Mouse (Mus musculus) liver, adult (tissue): ENCODE data around the gene Gm21885.
A peak's percentile ranks its signal among the peaks of the same experiment; 100 is the strongest.

Experiments used
- GATA4 ChIP-seq: IDR thresholded peaks from 2 replicates; pipeline ENCODE4 v1.6.1; 2014; ENCODE audit warnings: mild to moderate bottlenecking, low read length; ENCODE audit not compliant: insufficient replicate concordance

Gene Gm21885

DNA sequence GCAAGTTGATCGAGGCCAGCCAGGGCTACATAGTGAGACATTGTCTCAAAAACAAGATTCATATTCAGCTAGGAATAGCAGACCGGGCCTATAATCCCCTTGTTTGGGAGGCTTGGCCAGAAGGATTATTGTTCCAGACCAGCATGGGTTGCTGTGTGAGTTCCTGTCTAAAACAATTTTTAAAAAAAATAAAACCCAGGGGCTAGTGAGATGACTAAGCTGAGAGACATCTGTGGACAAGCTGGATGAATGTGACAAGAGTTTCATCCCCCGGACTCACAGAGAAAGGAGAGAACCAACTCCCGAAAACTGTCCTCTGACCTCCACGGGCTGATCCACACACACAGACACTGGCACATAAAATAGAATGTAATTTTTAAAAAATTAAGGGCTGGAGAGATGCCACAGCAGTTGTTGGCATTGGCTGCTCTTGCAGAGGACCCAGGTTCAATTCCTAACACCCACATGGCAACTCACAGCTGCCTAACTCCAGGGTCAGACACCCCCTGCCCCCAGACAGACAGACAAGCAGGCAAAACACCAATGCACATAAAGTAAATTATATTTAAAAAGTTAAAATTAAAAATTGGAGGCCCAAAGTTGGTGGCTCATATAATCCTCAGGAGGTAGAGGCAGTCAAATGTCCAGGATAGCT, 41.7 kb downstream of the Gm21885 start:
- TF ChIP-seq GATA4 = no peak

- no peak for TF ChIP-seq GATA4
Measured at GRCm38 (mm10) chr11:94324618-94325017, 42.9 kb downstream of the Gm21885 start.

GRCm38 (mm10) chr11:94326961-94327411, 45.3 kb downstream of the Gm21885 start:
- no peak for TF ChIP-seq GATA4

GRCm38 (mm10) chr11:94327693-94328643, 46.3 kb downstream of the Gm21885 start, which contains the start of gene Ankrd40:
Ankrd40 (plus strand) TSS chr11:94328001.
- TF ChIP-seq GATA4 = peak; percentile 91

- TF ChIP-seq GATA4 = no peak
Measured at GRCm38 (mm10) chr11:94328644-94329025, 47.0 kb downstream of the Gm21885 start.

- no peak for TF ChIP-seq GATA4
Measured at GRCm38 (mm10) chr11:94329270-94329891, 47.7 kb downstream of the Gm21885 start.

DNA sequence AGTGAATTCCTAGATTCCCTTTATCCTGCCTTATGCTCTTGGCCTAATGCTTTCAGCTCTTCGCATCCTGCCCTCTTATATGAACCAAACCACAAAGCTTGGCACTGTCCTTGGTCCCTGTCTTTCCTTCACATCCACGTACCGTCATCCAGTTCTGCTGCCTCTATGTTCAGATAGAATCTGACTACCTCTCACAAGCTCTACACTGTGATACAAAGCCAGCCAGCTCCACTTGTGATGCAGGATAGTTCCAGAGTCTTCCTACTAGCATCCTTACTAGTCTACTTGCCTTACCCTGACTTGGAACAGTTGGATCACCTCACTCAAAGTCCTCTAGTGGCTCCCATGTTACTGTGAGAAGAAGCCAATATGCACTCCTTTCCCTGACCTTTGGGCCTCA, 48.5 kb downstream of the Gm21885 start:
- no peak for TF ChIP-seq GATA4

DNA sequence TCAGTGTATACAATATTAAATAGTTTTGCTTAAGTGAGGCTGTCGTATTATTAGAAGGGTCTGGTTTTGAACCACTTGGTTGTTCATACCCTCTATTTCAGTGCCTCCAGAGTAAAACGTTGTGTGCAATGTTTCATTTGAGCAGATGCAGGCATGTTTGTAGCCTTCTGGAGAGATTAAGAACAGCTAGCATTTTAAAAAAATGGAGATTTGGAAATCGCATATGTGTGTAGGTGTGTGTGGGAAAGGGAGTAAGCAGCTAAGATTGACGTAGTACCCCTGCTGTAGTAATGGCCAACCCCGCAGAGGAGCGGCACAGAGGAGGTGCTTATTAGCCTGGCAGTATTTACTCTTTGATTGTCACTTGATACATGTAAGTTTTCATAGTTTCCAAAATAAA, 51.1 kb downstream of the Gm21885 start:
- TF ChIP-seq GATA4 = no peak

DNA sequence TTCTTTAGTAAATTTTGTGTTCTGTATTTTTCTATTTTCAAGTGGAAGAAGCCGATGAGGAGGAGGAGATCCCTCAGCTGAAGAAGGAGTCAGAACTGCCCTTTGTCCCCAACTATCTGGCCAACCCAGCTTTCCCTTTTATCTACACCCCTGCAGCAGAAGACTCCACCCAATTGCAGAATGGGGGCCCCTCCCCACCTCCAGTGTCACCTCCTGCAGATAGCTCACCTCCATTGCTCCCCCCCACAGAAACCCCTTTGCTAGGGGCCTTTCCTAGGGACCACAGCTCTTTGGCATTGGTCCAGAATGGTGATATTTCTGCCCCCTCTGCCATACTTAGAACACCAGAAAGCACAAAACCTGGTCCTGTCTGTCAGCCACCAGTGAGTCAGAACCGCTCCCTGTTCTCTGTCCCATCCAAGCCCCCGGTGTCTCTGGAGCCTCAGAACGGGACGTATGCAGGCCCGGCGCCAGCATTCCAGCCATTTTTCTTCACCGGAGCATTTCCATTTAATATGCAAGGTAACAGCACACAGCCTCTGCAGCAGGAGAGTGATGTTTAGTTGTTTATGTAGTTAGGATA, 52.8 kb downstream of the Gm21885 start:
- TF ChIP-seq GATA4 = no peak
